Comparison of ENCODE assay signal across 20 mouse cellular contexts in the genomic region with DNA sequence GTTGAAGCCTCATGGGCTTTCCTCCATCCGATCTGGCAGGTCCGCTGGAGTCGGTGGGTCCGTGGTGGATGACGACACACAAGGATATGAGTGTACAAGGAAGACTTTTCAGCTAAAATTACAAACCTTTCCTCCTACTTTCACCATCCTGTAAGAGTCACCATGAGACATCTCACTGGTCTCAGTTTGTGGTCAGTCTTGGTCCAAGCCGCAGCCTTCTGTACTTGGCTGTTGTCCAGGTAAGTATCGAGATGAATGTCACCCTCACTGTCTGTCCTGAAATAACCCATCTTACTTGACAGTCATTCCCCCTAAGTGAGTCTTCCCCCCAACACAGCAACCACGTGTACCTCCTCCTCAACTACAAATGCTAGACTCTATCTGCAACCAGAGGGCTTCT.
DNase-seq lines count a peak whose midpoint lies in the region; ATAC-seq and TF ChIP-seq lines count a peak whose summit lies in the region.
"Had no signal": no experiment of that assay in that cellular context is flagged by ENCODE, and none has a peak within 500 bp of the region (broad histone marks: within the 10 kb centered on the region; RNA-seq: fewer than 3 reads in every experiment).

No protein-coding gene starts in this region.

- no peak overlapping the region for H3ac ChIP-seq in myocyte (ENCODE audit: control insufficient read depth, insufficient read length)

- no peak for TF ChIP-seq POLR2A in CH12.LX (IDR thresholded peaks at IDR 0.05; ENCODE audit: low read depth, low read length)
- no peak for TF ChIP-seq POLR2A in myocyte (IDR thresholded peaks at IDR 0.05; ENCODE audit: insufficient read length, low read depth)

- H3K27ac ChIP-seq in CH12.LX (ENCODE audit: insufficient read depth, low read depth) = no peak overlapping the region
- no peak overlapping the region for H3K27ac ChIP-seq in heart, embryonic 11.5 days (ENCODE audit: low read depth, low read length)
- H3K27ac ChIP-seq: embryonic facial prominence, embryonic 10.5 days; forebrain, embryonic 10.5 days; hindbrain, embryonic 10.5 days; hindbrain, embryonic 14.5 days; intestine, embryonic 15.5 days had no signal

- no peak overlapping the region for H3K9ac ChIP-seq in CH12.LX (ENCODE audit: insufficient read depth, low read depth)
- H3K9ac ChIP-seq in heart, embryonic 11.5 days (ENCODE audit: low read depth, low read length) = no peak overlapping the region
- H3K9ac ChIP-seq: heart, embryonic 12.5 days; hindbrain, embryonic 14.5 days; intestine, embryonic 15.5 days had no signal

- ATAC-seq in heart, embryonic 11.5 days (replicated peaks; ENCODE audit: insufficient number of reproducible peaks, low FRiP score, low TSS enrichment) = no peak
- ATAC-seq: CD4-positive, CD25-positive, alpha-beta regulatory T cell, adult 4 months; forebrain, embryonic 14.5 days; intestine, embryonic 15.5 days had no signal

- dilution Hi-C loops in CH12.LX (cut with MboI; ENCODE audit: extremely low pct_ligation_motif_present, extremely low pct_unique_long_range_greater_than_20kb, low sequenced_read_pairs) = no loop called here

- H3K27me3 ChIP-seq in CH12.LX (replicated peaks) (no peaks in the 10 kb centered on the region), myocyte (ENCODE audit: control insufficient read depth, insufficient read depth, insufficient read length) (no peaks in the 10 kb centered on the region)
- no peaks in the 10 kb centered on the region for H3K27me3 ChIP-seq in heart, embryonic 11.5 days (ENCODE audit: control insufficient read depth, insufficient read depth, low read length)
- H3K27me3 ChIP-seq: heart, embryonic 12.5 days; intestine, embryonic 15.5 days had no signal

- H3K79me2 ChIP-seq in CH12.LX (replicated peaks; ENCODE audit: control insufficient read depth, extremely low read depth, insufficient read depth, poor library complexity, severe bottlenecking) = no peaks in the 10 kb centered on the region
- peaks cover 24% of the 10 kb centered on the region for H3K79me2 ChIP-seq in myocyte (ENCODE audit: control insufficient read depth, insufficient read depth)

- H3K9me3 ChIP-seq in CH12.LX (replicated peaks; ENCODE audit: low read length) = no peaks in the 10 kb centered on the region
- no peaks in the 10 kb centered on the region for H3K9me3 ChIP-seq in heart, embryonic 11.5 days (replicated peaks; ENCODE audit: control insufficient read depth, low read length)
- H3K9me3 ChIP-seq: embryonic facial prominence, embryonic 10.5 days; forebrain, embryonic 10.5 days; heart, embryonic 12.5 days; hindbrain, embryonic 10.5 days; intestine, embryonic 15.5 days had no signal

- in situ Hi-C loops in CH12.LX (cut with MboI; ENCODE audit: low pct_ligation_motif_present, low pct_unique_long_range_greater_than_20kb, low sequenced_read_pairs) = no loop called here

- WGBS in heart, embryonic 11.5 days (ENCODE audit: insufficient replicate concordance) = 87% methylated on average over 8 of the region's 8 CpGs

- H3K4me2 ChIP-seq in CH12.LX (ENCODE audit: insufficient read depth, low read depth, poor library complexity, severe bottlenecking) (peak overlapping the region; percentile 34; the same call in 1 of the 2 replicates), myocyte (ENCODE audit: low read depth) (peak overlapping the region; percentile 13)
- no peak overlapping the region for H3K4me2 ChIP-seq in heart, embryonic 11.5 days
- H3K4me2 ChIP-seq: heart, embryonic 12.5 days; hindbrain, embryonic 14.5 days; intestine, embryonic 15.5 days had no signal

- TF ChIP-seq EP300 in CH12.LX (IDR thresholded peaks at IDR 0.05; ENCODE audit: low read length) = peak; percentile 66; the same call in 1 of the 2 replicates

- H3K4me3 ChIP-seq in CH12.LX (replicated peaks in 1 of 3; ENCODE audit: low read depth in 2 of 3, low read length in 2 of 3, poor library complexity in 1 of 3) (no peak overlapping the region), myocyte (no peak overlapping the region)
- no peak overlapping the region for H3K4me3 ChIP-seq in heart, embryonic 11.5 days (ENCODE audit: low read depth, low read length)
- H3K4me3 ChIP-seq: embryonic facial prominence, embryonic 10.5 days; forebrain, embryonic 10.5 days; heart, embryonic 12.5 days; hindbrain, embryonic 10.5 days; intestine, embryonic 15.5 days had no signal

- peaks cover 0 to 17% of the 10 kb centered on the region in 2 experiments; a peak in 2 of 4 replicates for H3K4me1 ChIP-seq in CH12.LX (ENCODE audit: control insufficient read depth in 1 of 2, insufficient read depth in 2 of 2)
- H3K4me1 ChIP-seq in heart, embryonic 11.5 days (ENCODE audit: control insufficient read depth, insufficient read depth, low read length) = no peaks in the 10 kb centered on the region
- H3K4me1 ChIP-seq: embryonic facial prominence, embryonic 10.5 days; heart, embryonic 12.5 days; hindbrain, embryonic 10.5 days; intestine, embryonic 15.5 days had no signal

- H3K36me3 ChIP-seq in CH12.LX (replicated peaks in 1 of 2; ENCODE audit: control insufficient read depth in 1 of 2, insufficient read depth in 1 of 2, low read length in 1 of 2) (no peaks in the 10 kb centered on the region), myocyte (ENCODE audit: control insufficient read depth, insufficient read depth) (no peaks in the 10 kb centered on the region)
- H3K36me3 ChIP-seq in heart, embryonic 11.5 days (ENCODE audit: control insufficient read depth, insufficient read depth, low read length) = no peaks in the 10 kb centered on the region
- H3K36me3 ChIP-seq: embryonic facial prominence, embryonic 10.5 days; forebrain, embryonic 10.5 days; heart, embryonic 12.5 days; hindbrain, embryonic 10.5 days; intestine, embryonic 15.5 days had no signal

- no peak for TF ChIP-seq RAD21 in CH12.LX (IDR thresholded peaks at IDR 0.05; ENCODE audit: low read depth, low read length)

- no peak for TF ChIP-seq CTCF in CH12.LX (conservative IDR thresholded peaks at IDR 0.05 in 1 of 2, IDR thresholded peaks at IDR 0.05 in 1 of 2; ENCODE audit: low read depth in 2 of 2, low read length in 2 of 2)

- peak; percentile 80 for DNase-seq in 3134 (ENCODE audit: extremely low read depth, insufficient read length, low spot score)
- DNase-seq in 3T3-L1 (ENCODE audit: low read depth, low spot score) = peak; percentile 89
- DNase-seq in CH12.LX (ENCODE audit: extremely low read depth) = no peak
- no peak for DNase-seq in thymus, postnatal 4 days
- DNase-seq: adrenal gland, adult 2 months; adrenal gland, postnatal 36 days; cerebellum, adult 2 months; cerebellum, postnatal 10 days; gastrocnemius, postnatal 36 days; heart, adult 11 months had no signal

TF ChIP-seq in CH12.LX, 34 proteins besides CTCF, POLR2A, EP300 and RAD21 (continues in another document):
- TF ChIP-seq KAT2A (IDR thresholded peaks at IDR 0.05; ENCODE audit: insufficient replicate concordance, low read length) (no peak), TCF12 (IDR thresholded peaks at IDR 0.05; ENCODE audit: low read depth, low read length) (peak; percentile 47; the same call in 1 of the 2 replicates), IRF4 (IDR thresholded peaks at IDR 0.05; ENCODE audit: low read depth, low read length) (peak; percentile 82), ELF1 (IDR thresholded peaks at IDR 0.05; ENCODE audit: low read depth, low read length) (no peak), ZKSCAN1 (IDR thresholded peaks at IDR 0.05; ENCODE audit: borderline replicate concordance, low read depth, low read length) (no peak), RCOR1 (conservative IDR thresholded peaks at IDR 0.05; ENCODE audit: low read depth, low read length) (no peak), SIN3A (IDR thresholded peaks at IDR 0.05; ENCODE audit: low read length) (no peak; the same call in 1 of the 2 replicates), MAX (IDR thresholded peaks at IDR 0.05; ENCODE audit: low read length) (peak; percentile 89), NRF1 (IDR thresholded peaks at IDR 0.05; ENCODE audit: low read depth, low read length) (no peak), ZMIZ1 (IDR thresholded peaks at IDR 0.05; ENCODE audit: low read depth, low read length) (no peak), USF1 (IDR thresholded peaks at IDR 0.05; ENCODE audit: low read depth, low read length) (no peak), MYC (IDR thresholded peaks at IDR 0.05; ENCODE audit: low read depth, low read length) (peak; percentile 90), MEF2A (IDR thresholded peaks at IDR 0.05; ENCODE audit: borderline replicate concordance, low read depth, low read length) (peak; percentile 82; the same call in 1 of the 2 replicates), UBTF (IDR thresholded peaks at IDR 0.05; ENCODE audit: low read depth, low read length) (no peak), MAFK (IDR thresholded peaks at IDR 0.05; ENCODE audit: insufficient replicate concordance, low read length) (0 out of 2 replicates have a peak, but pooled peaks have one; percentile 11), BHLHE40 (IDR thresholded peaks at IDR 0.05; ENCODE audit: low read depth, low read length) (peak; percentile 78)

TF ChIP-seq in myocyte, 11 proteins besides CTCF, POLR2A, EP300 and RAD21:
- TF ChIP-seq USF1 (IDR thresholded peaks at IDR 0.05; ENCODE audit: low read depth) (peak; percentile 31), CEBPB (IDR thresholded peaks at IDR 0.05; ENCODE audit: insufficient read depth, poor library complexity, severe bottlenecking) (peak; percentile 83), TCF3 (IDR thresholded peaks at IDR 0.05; ENCODE audit: insufficient read length, low read depth) (no peak)

Comparison
In these comparisons a context has a peak if more than half of its experiments do, and no peak if none do; other contexts are left out.
1. DNase-seq: peak in 3134 (single experiment) and 3T3-L1 (single experiment); none in CH12.LX (single experiment) and thymus, postnatal 4 days (single experiment).